Mouse (Mus musculus) myocyte (in vitro differentiated cells): ENCODE results near the gene Atg13.

ENCODE experiments used
- CEBPB ChIP-seq: IDR thresholded peaks from 2 replicates; pipeline ENCODE4 v1.6.1; 2011; ENCODE audit warnings: mild to moderate bottlenecking, moderate library complexity; ENCODE audit not compliant: poor library complexity, insufficient read depth, severe bottlenecking
- E2F4 ChIP-seq: IDR thresholded peaks from one replicate; pipeline ENCODE4 v1.6.1; 2011; ENCODE audit warnings: mild to moderate bottlenecking, control low read depth, moderate library complexity; ENCODE audit not compliant: insufficient read depth
- MYOD1 ChIP-seq, 3 experiments: IDR thresholded peaks; one replicate each; pipeline ENCODE4 v1.6.1; 2011; ENCODE audit warnings: control low read depth in 2 of 3, low read depth in 2 of 3, mild to moderate bottlenecking in 2 of 3, moderate library complexity in 1 of 3; ENCODE audit not compliant: insufficient read length in 2 of 3, control insufficient read depth in 1 of 3
- POLR2A ChIP-seq: IDR thresholded peaks from one replicate; pipeline ENCODE4 v1.6.1; 2011; ENCODE audit warnings: low read depth, mild to moderate bottlenecking, control low read depth, moderate library complexity; ENCODE audit not compliant: insufficient read length

DNA sequence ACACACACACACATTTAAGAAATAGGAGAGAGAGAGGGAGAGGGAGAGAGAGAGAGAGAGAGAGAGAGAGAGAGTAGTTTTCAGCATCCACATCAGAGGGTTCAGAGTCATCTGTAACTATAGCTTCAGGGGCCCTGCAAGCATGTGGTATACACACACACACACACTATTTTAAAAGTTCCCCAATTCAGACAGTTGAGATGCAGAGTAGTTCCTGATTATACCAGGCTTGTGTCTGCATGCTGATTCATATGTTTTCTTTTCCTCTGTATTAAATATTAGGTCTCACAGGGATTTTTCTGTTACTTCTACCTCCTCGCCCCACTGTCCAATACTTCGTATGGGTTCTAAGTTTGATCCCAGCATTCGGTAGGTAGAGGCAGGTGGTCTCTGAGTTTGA, 16.6 kb upstream of the Atg13 start:
- TF ChIP-seq CEBPB (no peak), E2F4 (no peak), MYOD1 (IDR thresholded peaks at IDR 0.05; ENCODE audit: control insufficient read depth in 1 of 3, insufficient read length in 2 of 3, low read depth in 2 of 3) (no peak), POLR2A (no peak)
